Mouse (Mus musculus) hindbrain, embryonic 10.5 days (tissue): ENCODE results near the gene 1110008L16Rik. TPM values are rescaled to one million over a fixed set of nuclear protein-coding genes. Genes with fewer than 3 reads are reported as not detected.
"Not testable (repeated sequence)": the region's sequence is repeated elsewhere in the genome, so short reads cannot be mapped to it uniquely, and the experiment has no call there.

Source experiments
- DNase-seq: peaks from one replicate; pipeline ENCODE4 v3.0.0-alpha.2; 2017; ENCODE audit warnings: low spot score
- H3K27ac ChIP-seq: fragments of 300-500 bp; sonication (generic); 2 replicates; pipeline ENCODE4 v1.5.1; 2016; ENCODE audit warnings: mild to moderate bottlenecking, moderate library complexity
- H3K27me3 ChIP-seq: fragments of 300-500 bp; sonication (generic); 2 replicates; pipeline ENCODE4 v1.6.1; 2016; ENCODE audit warnings: mild to moderate bottlenecking; ENCODE audit not compliant: poor library complexity, insufficient read depth, severe bottlenecking
- H3K36me3 ChIP-seq: fragments of 300-500 bp; sonication (generic); 2 replicates; pipeline ENCODE4 v1.6.1; 2016; ENCODE audit warnings: mild to moderate bottlenecking, moderate library complexity
- H3K4me1 ChIP-seq: fragments of 300-500 bp; sonication (generic); replicated peaks from 2 replicates; pipeline ENCODE4 v1.6.1; 2016; ENCODE audit warnings: mild to moderate bottlenecking
- H3K4me3 ChIP-seq: fragments of 300-500 bp; sonication (generic); 2 replicates; pipeline ENCODE4 v1.5.1; 2016; ENCODE audit warnings: mild to moderate bottlenecking, moderate library complexity
- H3K9me3 ChIP-seq: fragments of 300-500 bp; sonication (generic); 2 replicates; pipeline ENCODE4 v1.6.1; 2016; ENCODE audit warnings: mild to moderate bottlenecking, moderate library complexity
- WGBS: fragments of 180-500 bp; shearing (Covaris S2); methylation state at CpG from one replicate; pipeline ENCODE4 v1.1.7; 2016; 5-methylcytosine and 5-hydroxymethylcytosine counted together
- polyA plus RNA-seq: library from polyadenylated mRNA; unstranded; fragments of >200 nt; fragmentation: Nextera tagmentation; extraction: Ambion mirVana; gene quantifications from 2 replicates; pipeline ENCODE4 v1.2.1, GENCODE M21; 2016

1110008L16Rik gene
- 15.7 and 16.5 TPM in 2 replicates for polyA plus RNA-seq

DNA sequence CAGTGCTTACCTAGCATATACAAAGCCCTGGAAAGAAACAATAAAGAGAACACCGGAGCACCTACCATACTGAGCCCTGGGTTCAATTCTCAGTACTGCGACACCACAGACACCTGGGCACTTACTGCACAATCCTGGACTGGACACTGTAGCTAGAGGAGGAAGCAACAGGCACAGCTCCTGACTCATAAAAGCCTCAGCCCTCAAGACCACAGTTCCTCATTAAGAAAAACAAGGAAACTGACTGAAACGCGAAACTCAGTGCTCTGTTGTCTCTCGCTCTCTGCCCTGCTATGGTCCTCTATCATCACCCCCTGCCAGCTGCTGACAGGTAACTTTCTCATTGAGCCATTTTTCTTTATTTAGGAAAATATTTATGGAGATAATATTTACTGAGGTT is at the start of gene 1110008L16Rik:
Gene 1110008L16Rik, plus strand, starts transcription at position 242 of the 400 bp plus-strand sequence.
- H3K4me3 ChIP-seq, result no peak within 1 kb of the TSS
- peaks cover 29% of the 10 kb centered on the region for H3K4me1 ChIP-seq
- H3K36me3 ChIP-seq, result peaks cover 55% of the 10 kb centered on the region
- WGBS, result 86% methylated on average over 5 of the region's 5 CpGs
- no peak within 1 kb of the TSS for H3K27ac ChIP-seq
- DNase-seq, result no peak
- no peaks in the 10 kb centered on the region for H3K9me3 ChIP-seq
- H3K27me3 ChIP-seq, result no peaks in the 10 kb centered on the region

DNA sequence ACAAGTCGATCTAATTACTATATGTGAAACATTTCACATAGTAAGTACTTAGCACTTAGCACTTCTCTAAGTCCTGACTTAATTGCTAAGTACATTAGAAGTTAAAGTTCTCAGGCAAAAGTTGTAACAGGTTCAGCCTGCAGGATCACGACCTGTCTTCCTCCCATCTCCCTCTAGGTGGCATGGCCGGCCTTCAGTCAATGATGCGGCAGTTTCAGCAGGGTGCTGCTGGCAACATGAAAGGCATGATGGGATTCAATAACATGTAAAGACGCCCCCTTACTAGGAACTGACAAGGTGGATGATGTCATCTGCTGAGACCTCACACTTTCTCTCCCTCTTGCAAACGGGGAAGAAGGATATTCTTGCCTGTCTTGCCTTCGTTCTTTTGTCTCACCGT is 37.4 kb upstream of the 1110008L16Rik start:
- not testable (repeated sequence) for DNase-seq, H3K4me1 ChIP-seq, H3K9me3 ChIP-seq, H3K4me3 ChIP-seq, H3K27me3 ChIP-seq, H3K27ac ChIP-seq
- H3K36me3 ChIP-seq, result peaks cover 29% of the 10 kb centered on the region
- no CpG with 5 or more reads among the region's 8 CpGs for WGBS

DNA sequence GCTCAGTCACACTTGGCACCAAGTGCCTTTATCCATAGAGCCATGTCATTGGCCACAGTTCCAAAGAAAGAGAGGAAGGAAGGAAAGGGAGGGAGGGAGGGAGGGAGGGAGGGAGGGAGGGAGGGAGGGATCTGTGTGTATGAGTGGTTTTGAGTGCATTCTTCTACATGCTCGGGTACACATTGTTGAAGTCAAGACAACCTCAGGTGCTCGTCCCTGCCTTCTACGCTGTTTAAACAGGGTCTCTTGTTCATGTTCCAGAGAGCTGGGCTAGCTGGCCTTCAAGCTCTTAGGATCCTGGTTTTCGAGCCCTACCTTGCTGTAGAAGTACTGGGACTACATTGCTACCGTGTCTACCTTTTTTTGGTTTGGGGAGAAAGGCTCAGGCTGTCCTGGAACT is 36.0 kb upstream of the 1110008L16Rik start:
- not testable (repeated sequence) for H3K27ac ChIP-seq, H3K4me1 ChIP-seq, H3K27me3 ChIP-seq, H3K4me3 ChIP-seq, DNase-seq, H3K9me3 ChIP-seq
- WGBS, result no CpG with 5 or more reads among the region's 5 CpGs
- H3K36me3 ChIP-seq, result peaks cover 22% of the 10 kb centered on the region

- Histone ChIP-seq H3K9me3 (no peaks in the 10 kb centered on the region), H3K4me3 (no peak overlapping the region), H3K36me3 (0 out of 2 replicates have a peak, but pooled peaks cover 5% of the 10 kb centered on the region), H3K27ac (no peak overlapping the region), H3K4me1 (no peaks in the 10 kb centered on the region), H3K27me3 (no peaks in the 10 kb centered on the region)
- peak; percentile 4 for DNase-seq
- WGBS, result 82% methylated on average over 3 of the region's 3 CpGs
These were observed 27.1 kb upstream of the 1110008L16Rik start for GRCm38 (mm10) chr12:55272243-55272642.

DNA sequence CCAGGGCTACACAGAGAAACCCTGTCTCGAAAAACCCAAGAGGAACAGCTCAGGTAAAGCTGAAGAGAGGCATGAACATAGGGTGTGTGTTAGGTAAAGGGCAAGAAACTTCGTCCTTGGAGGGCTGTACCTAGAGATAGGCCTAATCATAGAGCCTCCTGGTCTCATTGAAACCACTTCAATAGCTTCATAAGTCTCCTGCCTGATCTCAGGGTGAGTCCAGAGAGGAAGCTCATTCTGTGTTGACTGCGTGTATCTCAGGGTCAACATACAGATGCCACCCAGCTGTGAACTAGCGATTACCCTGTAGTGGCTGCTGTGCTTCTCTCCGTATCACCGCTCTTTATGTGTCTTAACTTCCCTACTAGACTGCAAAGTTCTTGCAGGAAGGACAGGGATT is 21.8 kb upstream of the 1110008L16Rik start:
- not testable (repeated sequence) for H3K9me3 ChIP-seq, H3K4me1 ChIP-seq, H3K27me3 ChIP-seq, H3K4me3 ChIP-seq, H3K27ac ChIP-seq, DNase-seq
- 90% methylated on average over 3 of the region's 6 CpGs for WGBS
- H3K36me3 ChIP-seq, result peaks cover 19% of the 10 kb centered on the region

GRCm38 (mm10) chr12:55298112-55298511 is 1.3 kb upstream of the 1110008L16Rik start:
- WGBS, result 93% methylated on average over 9 of the region's 9 CpGs
- no peak overlapping the region for H3K4me3 ChIP-seq
- no peaks in the 10 kb centered on the region for H3K27me3 ChIP-seq
- no peaks in the 10 kb centered on the region for H3K9me3 ChIP-seq
- H3K36me3 ChIP-seq, result peaks cover 67% of the 10 kb centered on the region
- no peak for DNase-seq
- peaks cover 21% of the 10 kb centered on the region for H3K4me1 ChIP-seq
- H3K27ac ChIP-seq, result no peak overlapping the region

GRCm38 (mm10) chr12:55300820-55301351 is 1.5 kb downstream of the 1110008L16Rik start:
- H3K4me1 ChIP-seq, result peaks cover 29% of the 10 kb centered on the region
- peak overlapping the region; percentile 62; the same call in 1 of the 2 replicates for H3K27ac ChIP-seq
- H3K27me3 ChIP-seq, result no peaks in the 10 kb centered on the region
- H3K9me3 ChIP-seq, result peaks cover 7% of the 10 kb centered on the region; the same call in 1 of the 2 replicates
- H3K4me3 ChIP-seq, result peak overlapping the region; percentile 64
- peaks cover 50% of the 10 kb centered on the region for H3K36me3 ChIP-seq
- 92% methylated on average over 3 of the region's 3 CpGs for WGBS
- no peak for DNase-seq

- H3K27me3 ChIP-seq, result no peaks in the 10 kb centered on the region
- H3K9me3 ChIP-seq, result peaks cover 7% of the 10 kb centered on the region; the same call in 1 of the 2 replicates
- H3K36me3 ChIP-seq, result peaks cover 50% of the 10 kb centered on the region
- peak overlapping the region; percentile 64 for H3K4me3 ChIP-seq
- WGBS, result 52% methylated on average over 11 of the region's 11 CpGs
- H3K27ac ChIP-seq, result peak overlapping the region; percentile 97
- peak; percentile 25 for DNase-seq
- peaks cover 29% of the 10 kb centered on the region for H3K4me1 ChIP-seq
These were observed 2.3 kb downstream of the 1110008L16Rik start for GRCm38 (mm10) chr12:55301472-55302300.

DNA sequence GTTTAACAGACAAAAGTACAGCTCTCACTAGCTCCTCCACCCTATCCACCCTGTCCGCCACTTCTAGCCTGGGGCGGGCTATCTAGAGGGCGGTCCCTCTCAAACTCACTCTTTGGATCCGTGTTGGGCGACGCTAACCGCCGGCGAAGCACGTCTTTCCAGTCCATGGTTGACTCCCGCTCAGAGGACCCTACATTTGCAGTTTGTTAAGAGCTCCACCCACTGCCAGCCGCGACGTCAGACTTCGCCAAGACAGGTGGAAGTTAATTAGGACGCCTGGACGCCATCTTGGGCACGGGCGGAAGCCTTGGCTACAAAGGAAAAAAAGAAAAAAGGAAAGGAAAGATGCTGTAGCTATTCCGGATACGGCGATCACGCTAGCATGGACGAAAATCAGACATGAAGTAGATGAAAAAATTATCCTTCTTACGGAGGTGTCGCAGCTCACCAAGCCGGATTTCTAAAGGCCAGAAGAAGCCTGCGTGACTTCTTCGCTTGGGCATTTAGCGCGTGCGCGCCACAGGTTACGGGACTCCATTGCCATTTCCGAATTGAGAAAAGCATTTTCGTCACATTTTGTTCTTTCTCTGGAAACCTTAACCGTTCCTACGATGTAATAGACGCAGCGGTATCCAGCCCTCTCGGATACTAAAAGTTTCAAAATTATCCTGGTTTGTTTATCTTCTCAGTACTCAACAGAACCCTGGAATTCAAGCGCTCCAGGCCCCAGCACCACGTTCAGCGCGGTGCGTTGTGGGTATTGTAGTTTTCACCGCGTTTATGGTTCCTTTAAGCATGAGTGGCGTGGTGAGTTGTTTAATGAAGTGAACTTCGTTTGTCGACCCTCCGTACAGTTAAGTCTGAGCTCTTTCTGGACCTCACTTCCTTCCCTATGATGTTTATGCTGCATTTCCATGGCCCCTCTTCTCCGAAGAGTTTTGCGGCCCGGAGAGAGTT is 3.4 kb downstream of the 1110008L16Rik start, which contains the start of gene Ppp2r3c:
Gene Ppp2r3c, minus strand, starts transcription at position 514 of the 957 bp plus-strand sequence.
- H3K4me3 ChIP-seq, result peak within 1 kb of the TSS; percentile 64
- H3K36me3 ChIP-seq, result peaks cover 47% of the 10 kb centered on the region
- H3K27ac ChIP-seq, result peak within 1 kb of the TSS; percentile 97
- peaks cover 29% of the 10 kb centered on the region for H3K4me1 ChIP-seq
- peak; percentile 93 for DNase-seq
- WGBS, result under 1% methylated on average over 55 of the region's 55 CpGs
- H3K9me3 ChIP-seq, result peaks cover 7% of the 10 kb centered on the region; the same call in 1 of the 2 replicates
- no peaks in the 10 kb centered on the region for H3K27me3 ChIP-seq

DNA sequence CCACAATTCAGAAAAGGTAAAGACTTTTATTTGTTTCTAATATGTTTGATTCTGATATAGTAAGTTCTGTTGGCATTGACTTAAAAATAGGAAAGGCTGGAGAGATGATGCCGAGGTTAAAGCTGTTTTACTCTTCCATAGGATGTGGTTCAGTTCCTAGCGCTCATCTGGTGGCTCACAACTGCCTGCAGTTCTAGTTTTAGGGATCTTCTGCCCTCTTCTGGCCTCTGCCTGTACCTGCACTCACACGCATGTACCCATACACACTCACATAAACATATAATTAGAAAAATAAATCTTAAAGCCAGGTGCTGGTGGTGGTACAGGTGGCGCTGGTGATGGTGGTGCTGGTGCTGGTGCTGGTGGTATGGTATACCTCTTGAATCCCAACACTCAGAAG is 7.0 kb downstream of the 1110008L16Rik start:
- Histone ChIP-seq H3K4me1 (peaks cover 15% of the 10 kb centered on the region), H3K4me3 (no peak overlapping the region), H3K27me3 (no peaks in the 10 kb centered on the region), H3K36me3 (peaks cover 47% of the 10 kb centered on the region), H3K9me3 (peaks cover 7% of the 10 kb centered on the region; the same call in 1 of the 2 replicates), H3K27ac (no peak overlapping the region)
- DNase-seq, result no peak
- WGBS, result 97% methylated on average over 4 of the region's 4 CpGs

DNA sequence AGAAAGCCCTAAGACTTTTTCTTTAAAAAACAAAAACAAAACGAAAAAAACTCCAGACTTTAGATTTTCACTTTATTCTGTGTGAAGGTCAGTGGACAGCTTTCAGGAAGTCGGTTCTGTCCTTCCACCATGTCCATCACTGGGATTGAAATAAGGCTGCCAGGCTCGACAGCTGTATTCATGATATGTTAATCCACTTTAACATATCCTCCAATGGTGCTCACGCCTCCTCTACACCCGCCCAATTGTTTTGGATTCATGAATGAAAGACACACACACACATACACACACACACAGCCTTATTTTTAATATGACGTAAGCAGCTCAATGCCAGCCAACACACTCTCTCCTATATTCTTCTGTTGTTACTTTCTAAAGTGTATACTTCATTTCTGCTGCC is 8.2 kb downstream of the 1110008L16Rik start:
- peaks cover 7% of the 10 kb centered on the region; the same call in 1 of the 2 replicates for H3K9me3 ChIP-seq
- DNase-seq, result no peak
- H3K27me3 ChIP-seq, result no peaks in the 10 kb centered on the region
- WGBS, result 83% methylated on average over 6 of the region's 6 CpGs
- H3K27ac ChIP-seq, result no peak overlapping the region
- no peak overlapping the region for H3K4me3 ChIP-seq
- H3K36me3 ChIP-seq, result peaks cover 54% of the 10 kb centered on the region
- H3K4me1 ChIP-seq, result peaks cover 8% of the 10 kb centered on the region; the same call in 1 of the 2 replicates

DNA sequence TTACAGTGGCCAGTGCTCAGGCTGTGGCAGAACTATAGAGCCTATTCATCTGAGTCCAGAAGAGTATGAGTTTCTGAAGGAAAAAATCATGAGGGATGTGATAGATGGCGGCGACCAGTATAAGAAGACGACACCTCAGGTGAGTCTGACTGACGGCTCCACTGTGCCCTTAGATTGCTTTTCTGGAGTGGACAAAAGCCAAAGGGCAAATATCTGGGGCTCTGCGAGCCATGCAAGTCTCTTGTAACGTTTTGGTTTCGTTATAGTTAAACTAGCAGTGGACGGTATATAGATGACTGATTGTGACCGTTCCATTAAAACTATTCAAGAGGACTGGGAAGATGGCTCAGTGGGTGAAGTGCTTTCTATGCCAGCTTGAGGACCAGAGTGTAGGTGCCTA is 9.4 kb downstream of the 1110008L16Rik start:
- H3K4me1 ChIP-seq, result peaks cover 4% of the 10 kb centered on the region; the same call in 1 of the 2 replicates
- H3K27me3 ChIP-seq, result no peaks in the 10 kb centered on the region
- peaks cover 7% of the 10 kb centered on the region; the same call in 1 of the 2 replicates for H3K9me3 ChIP-seq
- DNase-seq, result no peak
- H3K27ac ChIP-seq, result no peak overlapping the region
- H3K4me3 ChIP-seq, result no peak overlapping the region
- WGBS, result 95% methylated on average over 9 of the region's 9 CpGs
- peaks cover 54% of the 10 kb centered on the region for H3K36me3 ChIP-seq
